Mouse (Mus musculus) heart, embryonic 16.5 days (tissue): ENCODE data around the gene Bcl2a1d. TPM values are rescaled to one million over a fixed set of nuclear protein-coding genes. Genes with fewer than 3 reads are reported as not detected.
"Not testable (repeated sequence)": the region's sequence is repeated elsewhere in the genome, so short reads cannot be mapped to it uniquely, and the experiment has no call there.

Experiments
- ATAC-seq: fragments of 200-750 bp; cut with Nextera tagmentation; replicated peaks from 2 replicates; pipeline ENCODE4 v1.8.0; 2017; ENCODE audit warnings: moderate number of reproducible peaks; ENCODE audit not compliant: insufficient read depth, low FRiP score; ENCODE audit errors: extremely low read depth
- H3K27ac ChIP-seq: fragments of 300-500 bp; sonication (generic); 2 replicates; pipeline ENCODE4 v1.5.1; 2014; ENCODE audit warnings: mild to moderate bottlenecking, low read length, control low read depth, moderate library complexity
- H3K27me3 ChIP-seq: fragments of 300-500 bp; sonication (generic); 2 replicates; pipeline ENCODE4 v1.6.1; 2014; ENCODE audit warnings: low read length, mixed read lengths; ENCODE audit not compliant: control insufficient read depth, insufficient read depth
- H3K36me3 ChIP-seq: fragments of 300-500 bp; sonication (generic); 2 replicates; pipeline ENCODE4 v1.6.1; 2014; ENCODE audit not compliant: control insufficient read depth, insufficient read depth
- H3K4me1 ChIP-seq: fragments of 300-500 bp; sonication (generic); 2 replicates; pipeline ENCODE4 v1.6.1; 2014; ENCODE audit warnings: low read length, mixed read lengths; ENCODE audit not compliant: control insufficient read depth, insufficient read depth
- H3K4me2 ChIP-seq: fragments of 300-500 bp; sonication (generic); 2 replicates; pipeline ENCODE4 v1.6.1; 2014; ENCODE audit warnings: low read depth, mild to moderate bottlenecking, control low read depth, low read length
- H3K4me3 ChIP-seq: fragments of 300-500 bp; sonication (generic); 2 replicates; pipeline ENCODE4 v1.5.1; 2014; ENCODE audit warnings: mild to moderate bottlenecking, control low read depth, low read length
- H3K9ac ChIP-seq: fragments of 300-500 bp; sonication (generic); 2 replicates; pipeline ENCODE4 v1.6.1; 2014; ENCODE audit warnings: low read length, control low read depth
- H3K9me3 ChIP-seq: fragments of 300-500 bp; sonication (generic); replicated peaks from 2 replicates; pipeline ENCODE4 v1.6.1; 2016; ENCODE audit warnings: low read length; ENCODE audit not compliant: control insufficient read depth
- WGBS: fragments of 180-500 bp; shearing (Covaris S2); extraction: QIAGEN DNeasy Blood & Tissue Kit; methylation state at CpG from one replicate; pipeline ENCODE4 v1.1.7; 2014; 5-methylcytosine and 5-hydroxymethylcytosine counted together
- polyA plus RNA-seq: library from polyadenylated mRNA; unstranded; fragments of >200 nt; fragmentation: Nextera tagmentation; extraction: Ambion mirVana; gene quantifications from 2 replicates; pipeline ENCODE4 v1.2.1, GENCODE M21; 2015

Bcl2a1d gene
- 0.69 and 1.6 TPM in 2 replicates for polyA plus RNA-seq

- H3K9ac ChIP-seq, H3K4me2 ChIP-seq: not testable (repeated sequence)
- 46% methylated on average over 5 of the region's 5 CpGs for WGBS
Measured at GRCm38 (mm10) chr9:88731728-88732127, at the start of gene Bcl2a1d. Gene Bcl2a1d (minus strand): TSS chr9:88731914.

GRCm38 (mm10) chr9:88770239-88770638 is 38.5 kb upstream of the Bcl2a1d start:
- not testable (repeated sequence) for H3K36me3 ChIP-seq, H3K27me3 ChIP-seq, H3K4me1 ChIP-seq, H3K9ac ChIP-seq, H3K4me3 ChIP-seq, H3K27ac ChIP-seq, H3K4me2 ChIP-seq, ATAC-seq, H3K9me3 ChIP-seq
- WGBS: 78% methylated on average over 2 of the region's 6 CpGs

More at GRCm38 (mm10) chr9:88731728-88732127, at the start of gene Bcl2a1d:
- H3K27ac ChIP-seq, H3K4me3 ChIP-seq, H3K4me1 ChIP-seq, H3K27me3 ChIP-seq, H3K9me3 ChIP-seq, H3K36me3 ChIP-seq, ATAC-seq: not testable (repeated sequence)

- H3K9me3 ChIP-seq, H3K9ac ChIP-seq, H3K27me3 ChIP-seq, H3K36me3 ChIP-seq, ATAC-seq, H3K4me1 ChIP-seq, H3K27ac ChIP-seq, H3K4me3 ChIP-seq, H3K4me2 ChIP-seq: not testable (repeated sequence)
- WGBS: 84% methylated on average over 4 of the region's 5 CpGs
Measured at GRCm38 (mm10) chr9:88769470-88769869, 37.8 kb upstream of the Bcl2a1d start.

GRCm38 (mm10) chr9:88746687-88747086 is 15.0 kb upstream of the Bcl2a1d start:
- H3K27ac ChIP-seq, H3K4me2 ChIP-seq, H3K4me3 ChIP-seq, H3K4me1 ChIP-seq, H3K36me3 ChIP-seq, H3K27me3 ChIP-seq, H3K9me3 ChIP-seq, ATAC-seq, H3K9ac ChIP-seq: not testable (repeated sequence)
- no CpG with 5 or more reads among the region's 2 CpGs for WGBS

GRCm38 (mm10) chr9:88746046-88746445 is 14.3 kb upstream of the Bcl2a1d start:
- ATAC-seq, H3K9me3 ChIP-seq, H3K27me3 ChIP-seq, H3K9ac ChIP-seq, H3K36me3 ChIP-seq, H3K27ac ChIP-seq, H3K4me3 ChIP-seq, H3K4me2 ChIP-seq, H3K4me1 ChIP-seq: not testable (repeated sequence)
- no CpG with 5 or more reads among the region's 2 CpGs for WGBS

- H3K4me3 ChIP-seq, H3K27ac ChIP-seq, H3K9ac ChIP-seq, H3K9me3 ChIP-seq, H3K36me3 ChIP-seq, H3K27me3 ChIP-seq, H3K4me2 ChIP-seq, ATAC-seq, H3K4me1 ChIP-seq: not testable (repeated sequence)
Measured at GRCm38 (mm10) chr9:88735289-88735688, 3.6 kb upstream of the Bcl2a1d start.

- WGBS: 54% methylated on average over 1 of the region's 1 CpGs
- H3K27me3 ChIP-seq, H3K9me3 ChIP-seq, H3K4me3 ChIP-seq, H3K9ac ChIP-seq, ATAC-seq, H3K4me2 ChIP-seq, H3K27ac ChIP-seq, H3K4me1 ChIP-seq, H3K36me3 ChIP-seq: not testable (repeated sequence)
Measured at GRCm38 (mm10) chr9:88733182-88733581, 1.5 kb upstream of the Bcl2a1d start.

GRCm38 (mm10) chr9:88732334-88732733 is 620 bp upstream of the Bcl2a1d start:
- H3K9ac ChIP-seq, H3K9me3 ChIP-seq, H3K4me2 ChIP-seq, H3K27me3 ChIP-seq, H3K36me3 ChIP-seq, H3K4me1 ChIP-seq, H3K27ac ChIP-seq, H3K4me3 ChIP-seq, ATAC-seq: not testable (repeated sequence)
- WGBS: 64% methylated on average over 1 of the region's 3 CpGs

- not testable (repeated sequence) for H3K9ac ChIP-seq, H3K4me1 ChIP-seq, H3K4me3 ChIP-seq, H3K36me3 ChIP-seq, H3K27ac ChIP-seq, H3K27me3 ChIP-seq, H3K9me3 ChIP-seq, H3K4me2 ChIP-seq, ATAC-seq
Measured at GRCm38 (mm10) chr9:88728311-88728710, 3.4 kb downstream of the Bcl2a1d start.

GRCm38 (mm10) chr9:88721628-88722027 is 10.1 kb downstream of the Bcl2a1d start:
- H3K9me3 ChIP-seq, H3K36me3 ChIP-seq, H3K4me2 ChIP-seq, H3K27me3 ChIP-seq, H3K9ac ChIP-seq, H3K4me3 ChIP-seq, ATAC-seq, H3K4me1 ChIP-seq, H3K27ac ChIP-seq: not testable (repeated sequence)
